Mouse (Mus musculus): ENCODE data around the gene Dync1li2. TPM values are rescaled to one million over a fixed set of nuclear protein-coding genes. Genes with fewer than 3 reads are reported as not detected.

The Dync1li2 gene
- polyA plus RNA-seq, 2 experiments from 2014 or later: 18.7 to 26.7 TPM

DNA sequence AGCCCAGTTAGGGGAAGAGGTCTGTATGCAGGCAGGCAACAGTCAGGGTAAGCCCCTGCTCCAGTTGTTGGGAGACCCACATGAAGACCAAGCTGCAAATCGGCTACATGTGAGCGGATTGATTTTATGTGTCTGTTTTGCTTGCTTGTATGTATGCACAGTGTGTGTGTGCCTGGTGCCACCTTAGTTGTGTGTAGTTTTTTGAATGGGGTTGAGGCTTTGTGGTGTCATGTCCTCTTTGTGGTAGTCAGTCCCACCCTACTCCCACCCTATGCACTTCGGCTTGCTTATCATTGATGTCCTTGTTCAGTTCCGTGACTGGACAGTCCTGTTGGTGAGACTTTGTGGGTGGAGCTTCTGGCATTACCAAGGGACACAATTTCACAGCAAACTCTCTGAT is 29.1 kb downstream of the Dync1li2 start:
- ATAC-seq: no peak

DNA sequence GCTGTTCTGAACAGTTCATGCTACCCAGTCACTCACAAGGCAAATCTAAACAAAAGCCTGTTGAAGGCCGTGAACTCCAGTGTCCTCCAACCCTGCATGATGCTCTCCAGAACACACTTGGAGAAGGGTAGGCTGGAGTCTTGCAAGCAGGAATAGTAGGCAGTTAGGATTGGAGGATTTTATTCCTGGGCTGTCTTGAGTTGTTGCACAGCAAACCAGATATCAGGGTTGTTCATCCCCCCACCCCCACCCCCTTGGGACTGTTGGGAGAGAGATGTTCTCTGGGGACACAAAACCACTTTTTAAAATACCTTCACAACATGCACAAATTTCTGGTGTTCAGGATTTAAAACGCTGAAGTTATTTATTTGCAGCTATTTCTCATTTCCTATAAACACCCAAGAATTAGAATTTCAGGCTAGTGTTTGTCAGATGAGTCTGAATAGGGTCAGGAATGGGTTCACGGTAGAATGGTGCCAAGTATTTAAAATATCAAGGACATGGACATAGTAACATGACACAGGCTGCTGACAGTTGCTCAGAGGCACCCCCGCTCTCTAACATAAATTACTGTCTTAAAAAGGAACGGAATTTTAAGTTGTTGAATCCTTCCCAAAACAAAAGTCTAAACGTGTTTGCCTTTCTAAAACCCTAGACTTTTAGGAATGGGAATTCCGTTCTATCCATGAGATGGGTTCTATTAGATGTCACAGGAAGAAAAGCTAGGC is 29.9 kb downstream of the Dync1li2 start:
- ATAC-seq: no peak

DNA sequence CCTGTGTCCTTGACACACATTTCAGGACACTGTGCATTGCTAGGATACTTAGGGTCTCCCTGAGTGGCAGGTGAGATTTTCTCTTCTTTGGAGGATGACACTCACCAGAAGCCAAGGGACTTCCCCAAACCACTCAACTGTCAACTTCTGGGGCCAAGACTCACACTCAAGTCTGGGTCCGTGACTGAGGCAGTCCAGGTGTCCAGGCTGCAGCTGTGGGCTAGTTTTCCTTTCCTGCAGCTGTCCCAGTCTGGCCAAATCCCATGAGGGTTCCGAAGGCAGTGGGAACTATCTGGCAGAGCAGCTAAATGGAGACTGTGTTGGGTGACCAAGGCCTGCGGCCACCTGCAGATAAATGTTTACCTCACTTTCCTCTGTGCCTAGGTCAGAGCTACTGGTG is 30.9 kb downstream of the Dync1li2 start:
- ATAC-seq: no peak

DNA sequence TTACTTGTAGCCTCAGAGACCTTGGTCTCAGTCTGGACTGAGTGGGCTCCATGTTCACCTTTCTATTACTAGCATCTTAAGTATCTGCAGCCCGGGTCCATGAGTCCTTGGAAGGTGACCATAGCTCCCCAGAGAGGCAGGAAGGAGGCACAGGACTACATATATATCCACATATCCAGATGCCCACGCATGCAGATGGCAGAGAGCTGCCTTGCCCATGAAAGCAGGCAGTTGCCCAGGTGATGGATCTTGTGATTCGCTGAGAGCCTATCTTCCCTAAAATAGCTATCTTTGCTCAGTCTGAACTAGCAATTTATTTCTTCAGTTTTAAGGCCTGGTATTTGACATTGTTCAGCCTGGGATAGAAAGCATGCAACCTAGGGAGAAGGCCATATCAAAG is 31.4 kb downstream of the Dync1li2 start:
- ATAC-seq: no peak

DNA sequence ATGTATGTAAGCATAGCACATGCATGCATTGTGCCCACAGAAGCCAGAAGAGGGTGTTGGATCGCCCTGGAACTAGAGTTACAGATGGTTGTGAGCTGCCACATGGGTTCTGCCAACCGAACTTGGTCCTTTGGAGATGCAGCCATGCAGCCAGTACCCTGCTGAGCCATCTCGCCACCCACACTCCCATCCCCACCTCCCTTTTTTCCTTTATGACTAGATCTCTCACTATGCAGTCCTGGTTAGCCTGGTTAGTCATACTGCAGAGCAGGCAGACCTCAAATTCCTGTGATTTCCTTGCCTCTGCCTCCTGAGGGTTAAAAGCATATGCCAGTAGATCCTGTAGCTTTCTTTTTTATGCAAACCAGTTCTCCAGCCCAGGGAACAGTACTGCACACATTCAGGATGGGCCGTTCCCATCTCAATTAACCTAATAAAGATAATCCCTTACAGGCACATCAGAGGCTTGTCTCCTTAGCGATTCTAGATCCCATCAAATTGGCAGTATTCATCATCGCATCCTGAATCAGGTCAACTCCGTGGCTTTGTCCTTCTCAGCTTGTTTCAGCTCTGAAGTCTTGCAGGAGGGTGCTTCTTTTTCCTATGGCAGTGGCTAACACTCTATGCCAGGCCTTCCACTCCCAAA is 32.1 kb downstream of the Dync1li2 start:
- no peak for ATAC-seq

DNA sequence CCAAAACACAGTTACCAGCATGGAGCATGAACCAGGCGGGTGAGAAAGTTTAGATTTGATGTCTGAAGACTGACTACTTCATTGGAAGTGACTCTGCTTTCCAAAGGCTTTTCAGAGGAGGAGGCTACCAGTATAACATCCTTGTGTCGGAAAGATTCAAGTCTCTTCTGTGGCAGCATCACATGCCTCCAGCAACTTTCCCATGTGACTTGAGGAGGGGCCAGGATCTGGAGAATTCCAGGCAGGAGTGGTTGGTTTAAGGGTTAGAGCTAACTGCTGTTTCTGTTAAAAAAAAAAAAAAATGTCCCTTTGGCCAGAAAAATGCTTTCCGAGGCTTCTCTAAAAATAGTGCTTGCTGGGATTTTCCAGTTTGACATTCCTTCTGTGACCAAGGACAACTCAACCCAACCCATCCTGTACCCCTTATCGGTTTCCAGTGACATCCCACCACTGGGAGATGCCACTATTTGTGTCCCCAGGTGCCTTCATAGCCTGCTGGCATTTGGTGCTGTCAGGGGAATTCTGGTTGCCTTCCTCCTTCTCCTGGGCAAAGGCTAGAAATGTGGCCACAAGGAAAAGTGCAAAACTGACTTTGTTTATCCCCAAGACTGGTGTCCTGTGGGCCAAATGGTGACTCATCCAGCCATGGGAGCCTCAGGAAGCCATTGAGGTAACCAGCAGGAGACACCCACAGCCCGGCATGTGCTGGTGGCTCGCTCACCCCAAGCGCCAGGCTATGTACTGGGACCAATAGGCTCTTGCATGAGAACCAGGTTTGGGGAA is 34.3 kb downstream of the Dync1li2 start:
- no peak for ATAC-seq

DNA sequence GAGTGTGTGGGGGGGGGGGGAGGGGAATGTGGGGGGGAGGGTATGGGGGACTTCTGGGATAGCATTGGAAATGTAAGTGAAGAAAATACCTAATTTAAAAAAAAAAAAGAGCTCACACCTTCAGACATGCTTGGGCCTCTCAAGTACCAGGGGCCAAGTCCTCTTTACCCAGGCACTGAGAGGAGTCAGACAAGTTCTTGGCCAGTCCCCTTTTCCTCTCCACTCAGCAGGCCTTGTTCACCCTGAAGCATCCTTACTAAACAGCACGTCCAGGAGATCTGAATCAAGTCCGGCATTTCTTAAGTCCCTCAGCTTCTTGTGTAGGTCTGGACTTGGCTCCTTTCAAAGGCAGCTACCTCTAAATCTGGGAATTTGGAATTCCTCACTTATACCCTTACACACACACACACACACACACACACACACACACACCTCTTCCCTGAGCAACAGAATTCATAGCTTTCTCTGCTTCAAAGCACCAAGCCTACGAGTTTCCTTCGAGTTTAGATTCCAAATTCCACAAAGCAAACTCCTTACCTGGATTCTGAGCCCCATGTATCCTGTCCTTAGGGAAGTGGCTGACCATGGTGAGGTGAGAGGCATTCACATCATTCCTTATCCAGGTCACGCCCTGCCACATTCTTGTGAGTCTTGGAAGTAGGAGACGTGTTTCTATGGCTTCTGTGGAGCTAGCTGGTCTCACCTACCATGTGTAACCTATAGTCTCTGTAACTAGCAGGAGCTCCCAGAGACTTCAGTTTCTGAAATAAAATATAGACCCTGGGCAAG is 36.3 kb downstream of the Dync1li2 start:
- ATAC-seq: no peak

DNA sequence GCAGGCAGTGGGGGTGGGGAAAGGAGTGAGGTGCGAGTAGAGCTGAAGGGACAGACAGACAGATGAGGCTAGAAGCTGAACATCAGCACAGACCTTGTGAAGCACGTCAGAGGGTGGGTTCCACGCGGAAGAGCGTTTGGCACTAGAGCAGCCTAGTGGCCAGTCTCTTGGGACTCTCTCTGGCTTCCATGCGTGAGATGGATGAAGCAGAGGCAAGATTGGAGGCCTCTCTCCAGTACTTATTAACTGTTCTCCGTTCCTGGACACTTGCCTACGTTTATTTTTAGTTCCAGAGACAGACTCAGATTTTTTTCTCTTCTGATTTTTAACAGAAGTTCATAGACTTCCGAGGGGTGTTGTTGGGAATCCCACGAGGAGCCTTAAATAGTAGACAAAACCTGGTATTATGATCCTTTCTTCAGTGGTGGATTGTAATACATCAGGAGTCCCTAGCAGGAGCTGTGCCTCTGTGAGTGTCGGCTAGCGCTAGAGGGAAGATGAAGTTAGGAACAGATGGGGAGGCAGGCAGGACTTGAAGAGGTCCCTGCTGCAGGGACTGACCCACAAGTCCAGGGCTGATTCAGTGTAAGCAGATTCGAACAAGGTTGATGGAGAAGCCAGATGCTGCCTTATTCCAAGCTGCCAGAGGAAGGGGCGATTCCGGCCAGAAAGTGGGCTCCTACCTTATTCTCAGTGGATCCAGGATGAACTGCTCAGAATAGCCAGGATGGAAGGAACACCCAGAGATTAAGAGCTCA is 37.2 kb downstream of the Dync1li2 start:
- ATAC-seq: no peak

DNA sequence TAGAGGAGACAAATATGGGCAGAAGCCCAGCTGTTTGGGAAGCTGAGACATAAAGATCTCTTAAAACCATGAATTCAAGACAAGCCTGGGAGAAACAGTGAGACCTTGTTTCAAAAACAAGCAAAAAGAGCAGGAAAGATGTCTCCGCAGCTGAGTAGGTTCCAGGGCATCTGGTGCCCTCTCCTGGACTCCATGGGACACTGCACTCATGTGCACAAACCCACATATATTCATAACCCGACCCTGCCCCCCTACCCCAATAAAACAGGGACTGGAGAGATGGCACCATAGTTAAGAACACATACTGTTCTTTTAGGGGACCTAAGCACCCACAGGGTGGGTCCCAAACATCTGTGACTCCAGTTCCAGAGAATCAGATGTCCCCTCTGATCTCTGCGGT is 39.3 kb downstream of the Dync1li2 start:
- no peak for ATAC-seq

DNA sequence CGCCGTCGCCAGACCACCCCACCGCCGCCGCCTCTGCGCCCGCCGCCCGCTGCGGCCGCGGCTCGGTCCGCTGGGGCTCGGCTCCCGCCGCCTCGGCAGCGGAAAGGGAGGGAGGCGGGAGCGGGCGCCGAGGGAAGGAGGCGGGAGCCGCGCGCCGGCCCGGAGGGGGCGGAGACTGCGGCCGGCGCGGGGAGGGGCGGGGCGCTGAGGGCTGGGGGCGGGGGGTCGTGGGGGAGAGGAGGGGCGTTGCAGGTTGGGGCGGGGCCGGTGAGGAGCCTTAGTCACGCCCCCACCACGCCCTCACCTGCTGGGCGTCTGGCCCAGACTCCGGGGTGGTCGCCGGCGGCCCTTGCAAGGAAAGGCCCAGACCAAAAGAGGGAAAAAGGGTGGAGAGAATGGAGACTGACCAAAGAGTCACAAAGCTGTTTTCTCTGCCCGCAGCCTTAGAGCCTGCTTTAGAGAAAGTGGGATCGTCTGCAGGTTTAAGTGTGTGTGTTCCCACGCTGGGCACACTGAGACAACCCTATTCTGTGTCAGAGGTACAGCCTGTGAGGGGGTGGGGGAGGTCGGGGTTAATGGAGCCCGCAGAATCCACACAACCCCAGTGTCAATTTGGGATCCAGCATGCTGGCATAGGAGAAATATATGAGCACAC is 47.0 kb downstream of the Dync1li2 start, which contains the start of gene Cmtm4:
Gene Cmtm4, minus strand, starts transcription at position 105 of the 655 bp plus-strand sequence.
- peak; percentile 61 for ATAC-seq

DNA sequence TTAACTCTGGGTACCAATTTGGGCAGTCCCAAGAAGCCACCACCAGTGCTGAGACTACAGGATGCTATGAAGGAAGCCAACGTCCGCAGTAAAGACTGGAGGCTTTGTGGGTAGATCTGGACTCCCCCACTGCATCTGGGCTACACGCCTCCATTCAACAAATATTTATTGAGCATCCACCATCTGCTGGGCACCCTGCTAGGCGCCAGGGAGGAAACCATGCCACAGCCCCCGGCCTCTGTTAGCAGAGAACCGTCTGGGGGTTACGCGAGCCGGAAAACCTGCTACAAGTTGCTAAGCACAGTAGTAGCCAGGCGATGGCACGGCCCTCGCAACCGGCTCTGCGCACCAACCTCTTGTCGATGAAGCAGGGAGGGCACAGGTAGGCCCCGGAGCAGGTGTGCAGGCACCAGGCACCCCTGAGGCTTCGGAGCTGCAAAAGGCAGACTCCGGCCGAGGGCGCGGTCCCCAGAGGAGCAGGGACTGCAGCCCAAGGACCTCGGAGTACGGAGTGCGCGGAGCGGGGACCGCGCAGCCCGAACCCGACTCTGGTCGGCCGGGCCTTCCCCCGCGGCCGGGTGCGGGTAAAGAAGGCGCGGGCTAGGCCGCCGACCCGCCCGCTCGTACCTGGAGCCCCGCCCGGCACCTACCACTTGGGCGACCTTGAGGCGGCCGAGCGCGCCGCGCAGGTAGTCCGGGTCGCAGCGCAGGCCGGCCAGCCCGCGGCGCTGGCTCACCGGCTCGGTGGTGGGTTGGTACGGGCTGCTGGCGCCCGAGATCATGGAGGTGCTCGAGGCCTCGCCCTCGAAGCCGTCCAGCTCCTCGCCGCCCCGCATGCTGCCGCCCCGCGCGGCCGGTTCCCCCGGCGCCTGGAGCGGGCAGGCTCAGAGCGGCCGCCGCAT is 47.8 kb downstream of the Dync1li2 start:
- ATAC-seq: peak; percentile 55

DNA sequence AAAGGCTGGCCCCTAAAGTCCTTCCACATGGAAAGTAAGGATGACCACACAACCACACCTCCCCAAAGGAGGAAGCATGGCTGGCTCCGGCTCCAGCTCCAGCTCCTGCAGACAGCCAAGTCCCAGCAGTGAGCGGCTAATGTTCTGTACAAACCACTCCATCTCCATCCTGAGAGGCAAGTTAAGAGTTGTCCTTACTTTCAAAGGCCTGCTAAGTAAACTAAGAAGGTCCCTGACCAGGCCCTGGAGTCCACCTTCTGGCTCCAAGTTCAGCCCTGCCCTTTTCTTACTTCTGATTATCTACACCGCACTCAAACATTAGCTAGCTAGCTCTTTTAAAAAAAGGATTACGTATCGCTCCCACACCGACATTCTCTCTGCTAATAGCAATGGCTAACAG is 49.1 kb downstream of the Dync1li2 start:
- no peak for ATAC-seq

DNA sequence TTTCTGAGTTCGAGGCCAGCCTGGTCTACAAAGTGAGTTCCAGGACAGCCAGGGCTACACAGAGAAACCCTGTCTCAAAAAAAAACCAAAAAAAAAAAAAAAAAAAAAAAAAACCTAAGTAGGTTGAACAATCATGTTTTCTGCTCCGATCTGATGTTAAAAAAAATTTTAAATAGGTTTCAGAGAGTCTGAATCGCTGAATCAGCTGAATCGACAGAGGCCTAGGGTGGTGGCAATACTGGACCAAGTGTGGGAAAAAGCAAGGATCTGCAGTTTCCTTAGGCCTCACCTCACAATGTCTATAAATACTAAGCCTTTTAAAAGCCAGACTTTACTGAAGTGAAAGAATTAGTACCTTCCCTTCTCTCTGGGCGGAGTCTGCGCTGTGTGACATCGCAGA is 49.7 kb downstream of the Dync1li2 start:
- ATAC-seq: no peak

DNA sequence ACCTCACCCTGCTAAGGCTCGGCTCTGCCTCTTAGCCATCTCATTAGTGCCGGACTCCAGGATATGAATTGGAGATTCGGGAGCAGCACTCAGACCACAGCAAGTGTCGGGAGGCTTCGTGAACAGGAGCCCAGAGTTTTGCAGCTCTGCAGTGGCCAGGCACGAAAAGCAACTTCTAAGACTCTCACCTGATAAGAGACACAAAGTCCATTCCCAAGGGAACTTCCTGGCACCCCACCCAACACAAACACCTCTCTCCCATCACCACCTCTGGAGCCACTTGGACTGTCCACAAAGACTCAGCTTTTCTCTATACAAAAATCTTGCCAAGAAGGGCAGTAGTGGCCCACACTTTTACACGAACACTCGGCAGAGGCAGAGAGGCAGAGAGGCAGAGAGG is 52.6 kb downstream of the Dync1li2 start:
- ATAC-seq: no peak

DNA sequence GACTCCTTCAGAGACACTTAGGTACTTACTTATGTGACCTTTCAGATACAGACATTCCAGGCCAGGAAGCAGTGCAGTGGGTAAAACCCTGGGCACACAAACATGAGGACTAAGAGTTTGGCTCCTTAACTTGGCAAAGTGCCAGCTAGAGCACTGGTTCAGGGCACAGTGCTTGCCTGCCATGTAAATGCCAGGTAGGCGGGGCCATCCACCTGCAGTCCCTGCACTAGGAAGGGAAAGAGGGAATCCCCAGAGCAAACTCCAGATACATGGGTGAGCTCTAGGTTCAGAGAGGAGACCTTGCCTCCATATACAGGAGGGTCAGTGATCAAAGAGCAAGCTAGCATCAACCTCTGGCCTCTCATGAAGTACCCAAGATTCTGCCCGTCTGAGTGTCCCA is 54.9 kb downstream of the Dync1li2 start:
- ATAC-seq: no peak

DNA sequence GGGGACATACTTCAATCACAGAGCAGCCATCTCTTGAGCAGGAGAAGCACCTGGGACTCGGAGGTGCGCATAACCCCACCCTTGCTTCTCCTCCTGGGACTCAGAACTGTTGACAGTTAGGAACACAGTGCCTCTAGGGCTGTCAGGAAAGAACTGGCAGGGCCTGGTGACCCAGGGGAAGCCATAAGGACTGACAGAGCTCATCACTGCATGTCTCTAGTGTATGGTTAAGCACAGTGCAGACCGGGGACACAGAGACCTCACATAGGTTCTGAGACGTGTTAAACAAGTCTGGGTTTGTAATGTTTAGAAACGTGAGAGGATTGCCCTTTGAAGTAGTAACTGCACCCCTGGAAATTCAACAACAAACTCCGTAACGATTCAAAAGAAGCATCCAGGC is 55.3 kb downstream of the Dync1li2 start:
- no peak for ATAC-seq

DNA sequence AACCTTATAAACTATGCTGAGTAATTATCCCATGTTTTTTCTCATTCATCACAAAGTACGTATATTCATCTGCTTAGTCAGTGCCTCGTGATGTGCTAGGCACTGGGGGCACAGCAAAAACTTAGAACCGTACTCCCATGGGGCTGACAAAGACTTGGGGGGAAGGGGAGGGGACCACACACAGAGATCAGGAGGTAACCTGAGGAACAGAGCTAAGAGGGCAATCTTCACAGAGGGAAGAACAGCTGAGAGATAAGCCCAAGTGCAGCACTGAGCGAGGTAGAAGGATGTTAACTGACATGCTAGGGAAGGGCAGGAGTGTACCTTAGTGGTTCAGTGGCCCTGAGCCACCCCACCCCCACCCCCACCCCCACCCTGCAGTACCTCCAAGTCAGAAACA is 56.2 kb downstream of the Dync1li2 start:
- no peak for ATAC-seq

DNA sequence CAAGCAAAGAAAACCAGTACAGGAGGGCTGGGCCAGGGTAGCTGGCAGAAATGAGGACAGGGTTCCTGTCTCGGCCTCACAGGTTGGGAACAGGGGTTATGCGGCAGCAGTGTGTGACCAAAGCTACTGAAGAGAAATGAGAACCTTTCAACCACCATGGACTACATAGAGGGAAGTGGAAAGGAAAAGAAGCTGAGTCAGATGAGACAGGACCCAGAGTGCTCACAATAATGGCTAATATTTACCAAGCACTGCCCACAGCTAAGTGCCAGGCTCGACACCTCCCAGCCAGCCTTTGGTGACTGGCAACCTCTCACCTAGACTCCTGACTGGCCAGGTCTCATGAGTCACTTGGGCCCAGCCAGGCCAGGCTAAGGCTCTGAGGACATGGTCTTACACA is 58.9 kb downstream of the Dync1li2 start:
- ATAC-seq: no peak

DNA sequence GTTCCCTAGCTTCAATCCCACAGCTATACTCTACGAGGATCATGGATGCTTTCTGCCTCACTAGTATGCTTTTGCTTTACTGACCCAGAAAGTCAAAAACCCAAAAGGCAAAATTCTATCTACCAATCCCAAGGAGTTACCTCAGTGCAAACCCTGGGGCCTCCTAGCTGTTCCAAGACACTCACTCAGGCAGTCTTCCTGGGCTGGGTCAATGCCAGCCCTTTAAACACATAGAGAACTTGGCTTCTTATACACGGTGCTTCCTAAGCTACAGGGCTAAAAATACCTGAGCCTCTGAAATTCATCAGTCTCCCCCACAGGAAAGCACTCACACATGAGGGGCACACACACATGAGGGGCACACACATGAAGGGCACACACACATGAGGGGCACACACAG is 59.6 kb downstream of the Dync1li2 start:
- no peak for ATAC-seq

DNA sequence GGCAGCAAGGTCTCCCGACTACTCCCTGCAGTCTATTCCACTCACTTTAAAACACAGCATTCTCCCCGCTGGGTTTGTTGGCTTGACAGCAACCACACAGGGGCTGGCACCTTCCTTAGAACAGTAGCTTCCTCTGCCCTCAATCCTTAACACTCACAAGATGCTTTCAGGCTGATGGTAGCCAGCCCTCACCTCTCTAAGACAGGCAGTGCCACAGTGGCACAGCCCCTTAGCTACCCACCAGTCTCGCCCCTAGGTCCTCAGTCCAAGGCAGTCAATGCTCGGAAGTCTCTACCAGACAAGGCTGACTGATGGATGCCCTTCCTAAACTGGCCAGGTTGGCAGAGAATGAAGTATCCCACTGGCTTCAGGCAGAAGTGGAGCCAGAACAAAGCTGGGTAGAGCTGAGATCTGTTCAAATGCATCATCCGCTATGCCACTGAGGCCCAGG is 61.9 kb downstream of the Dync1li2 start:
- ATAC-seq: no peak
